Mouse (Mus musculus) embryo, embryonic 10 days (tissue): ENCODE measurements at regions not wholly inside any gene's neighbourhood (a gene's known extent, or its start where the extent isn't known, plus 50 kb on each side); places are given as distances from the start of the nearest gene placed in this dataset.
A peak's percentile ranks its signal among the peaks of the same experiment; 100 is the strongest.
"Not testable (repeated sequence)": the region's sequence is repeated elsewhere in the genome, so short reads cannot be mapped to it uniquely, and the experiment has no call there.

Source experiments
- DNase-seq: peaks from one replicate; pipeline ENCODE4 v3.0.0-alpha.2; 2015; ENCODE audit warnings: low spot score

- DNase-seq, result no peak
Observed at GRCm38 (mm10) chr4:27529565-27529964, 1182.9 kb upstream of the Manea start.

- no peak for DNase-seq
Observed at GRCm38 (mm10) chr4:27520295-27520694, 1173.6 kb upstream of the Manea start.

- peak; percentile 20 for DNase-seq
Observed at GRCm38 (mm10) chr4:27504829-27505804, 1158.4 kb upstream of the Manea start.

- no peak for DNase-seq
Observed at GRCm38 (mm10) chr4:27497926-27498325, 1151.2 kb upstream of the Manea start.

GRCm38 (mm10) chr4:27497274-27497673 lies 1150.6 kb upstream of the Manea start:
- no peak for DNase-seq

- DNase-seq, result no peak
Observed at GRCm38 (mm10) chr4:27491312-27491711, 1144.6 kb upstream of the Manea start.

- DNase-seq, result peak; percentile 8
Observed at GRCm38 (mm10) chr4:27449901-27450300, 1103.2 kb upstream of the Manea start.

- no peak for DNase-seq
Observed at GRCm38 (mm10) chr4:27446310-27446709, 1099.6 kb upstream of the Manea start.

- no peak for DNase-seq
Observed at GRCm38 (mm10) chr4:27429210-27429789, 1082.6 kb upstream of the Manea start.

- DNase-seq, result no peak
Observed at GRCm38 (mm10) chr4:27425902-27426301, 1079.2 kb upstream of the Manea start.

GRCm38 (mm10) chr4:27423846-27424245 lies 1077.2 kb upstream of the Manea start:
- no peak for DNase-seq

DNA sequence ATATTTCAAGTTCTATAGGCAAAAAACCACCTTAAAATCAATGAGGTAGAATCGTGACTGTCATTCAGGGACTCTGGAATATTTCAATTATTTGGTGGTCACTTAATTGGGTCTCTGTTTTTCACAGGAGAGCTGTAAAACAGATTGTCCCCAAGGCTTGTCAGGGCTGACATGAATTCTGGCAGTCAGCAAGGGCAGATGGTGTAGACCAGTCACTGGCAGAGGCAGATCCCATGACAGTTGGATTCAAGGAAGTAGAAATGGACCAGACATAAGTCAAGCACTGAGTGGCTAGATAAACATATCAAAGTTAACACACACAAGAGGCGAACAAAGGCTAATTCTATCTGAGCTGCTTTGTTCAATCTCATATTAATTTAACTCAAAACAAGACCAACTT lies 1071.8 kb upstream of the Manea start:
- DNase-seq, result no peak

DNA sequence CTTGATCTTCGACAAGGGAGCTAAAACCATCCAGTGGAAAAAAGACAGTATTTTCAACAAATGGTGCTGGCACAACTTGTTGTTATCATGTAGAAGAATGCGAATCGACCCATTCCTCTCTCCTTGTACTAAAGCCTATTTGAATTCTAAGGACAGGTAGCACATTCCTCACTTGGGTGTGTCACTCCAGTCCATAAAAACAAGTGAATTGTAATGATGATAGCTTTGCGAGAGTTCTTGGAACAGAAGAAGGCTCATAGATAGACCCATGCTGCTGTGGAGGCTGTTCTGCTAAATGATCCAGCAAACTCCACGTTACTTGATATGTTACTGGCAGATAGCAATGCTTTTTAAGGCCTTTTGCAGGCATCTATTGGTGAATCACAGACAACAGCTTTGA lies 1038.2 kb upstream of the Manea start:
- not testable (repeated sequence) for DNase-seq

DNA sequence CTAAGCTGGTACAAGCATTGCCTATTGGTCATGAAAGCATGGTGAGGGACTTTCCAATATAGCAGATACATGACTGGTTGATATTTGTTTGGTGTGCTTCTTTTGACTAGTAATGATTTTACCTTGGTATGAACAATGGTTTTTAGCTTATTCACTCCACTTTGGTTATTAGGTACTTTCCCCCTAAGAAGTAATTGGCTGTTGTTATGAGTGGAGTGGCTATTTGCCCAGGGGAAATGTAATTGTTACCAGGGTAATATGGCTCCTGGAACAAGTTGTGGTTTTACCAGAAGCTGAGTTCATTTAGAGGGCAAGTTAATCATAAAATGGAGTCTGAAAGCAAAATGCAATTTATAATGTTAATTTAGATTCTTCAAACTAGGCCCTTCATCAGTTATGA lies 1000.2 kb upstream of the Manea start:
- DNase-seq, result no peak

DNA sequence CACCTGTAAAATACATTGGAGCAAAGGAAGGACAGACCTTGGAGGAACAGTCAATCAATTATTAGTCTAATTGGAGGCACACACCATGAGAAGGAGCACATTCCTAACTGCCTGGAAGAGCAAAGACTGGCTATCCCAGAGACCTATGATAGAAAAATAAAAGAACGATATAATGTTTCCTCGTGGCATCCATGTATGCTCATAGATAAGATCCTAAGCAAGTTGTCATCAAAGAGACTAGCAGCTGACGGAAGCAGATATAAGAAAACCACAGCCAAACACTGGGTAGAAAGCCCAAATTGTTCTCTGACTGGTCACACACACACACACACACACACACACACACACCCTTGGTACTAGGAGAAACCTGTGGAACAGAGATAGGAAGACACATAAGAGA lies 986.6 kb upstream of the Manea start:
- DNase-seq, result no peak
